Comparison of ENCODE assay signal across 17 mouse cellular contexts in genomic region chr10:99614392-99615249, GRCm38 (mm10).
"Had no signal": no experiment of that assay in that cellular context is flagged by ENCODE, and none has a peak within 500 bp of the region (broad histone marks: within the 10 kb centered on the region; RNA-seq: fewer than 3 reads in every experiment).

No protein-coding gene starts in this region.

- H3K4me1 ChIP-seq: lung, embryonic 15.5 days; megakaryocyte, embryonic 14.5 days; midbrain, embryonic 13.5 days; midbrain, embryonic 15.5 days; neural tube, embryonic 12.5 days; stomach, embryonic 15.5 days had no signal

- ATAC-seq: lung, postnatal 0 days; midbrain, embryonic 13.5 days; midbrain, embryonic 15.5 days had no signal

- H3K27ac ChIP-seq: lung, embryonic 15.5 days; macrophage; midbrain, embryonic 13.5 days; midbrain, embryonic 15.5 days; neural tube, embryonic 12.5 days; stomach, embryonic 15.5 days; stomach, postnatal 0 days had no signal

- H3K36me3 ChIP-seq: lung, embryonic 15.5 days; midbrain, embryonic 13.5 days; midbrain, embryonic 15.5 days; neural tube, embryonic 12.5 days; stomach, embryonic 15.5 days had no signal

- H3K4me3 ChIP-seq: lung, embryonic 15.5 days; megakaryocyte, embryonic 14.5 days; midbrain, embryonic 13.5 days; midbrain, embryonic 15.5 days; neural tube, embryonic 12.5 days; stomach, embryonic 15.5 days had no signal

- H3K27me3 ChIP-seq: lung, embryonic 15.5 days; midbrain, embryonic 13.5 days; midbrain, embryonic 15.5 days; neural tube, embryonic 12.5 days; stomach, embryonic 15.5 days had no signal

- H3K9ac ChIP-seq: lung, embryonic 15.5 days; midbrain, embryonic 13.5 days; midbrain, embryonic 15.5 days; neural tube, embryonic 12.5 days; stomach, embryonic 15.5 days had no signal

- H3K4me2 ChIP-seq: lung, embryonic 15.5 days; midbrain, embryonic 11.5 days; midbrain, embryonic 13.5 days; midbrain, embryonic 15.5 days; neural tube, embryonic 12.5 days; stomach, embryonic 15.5 days had no signal

- H3K9me3 ChIP-seq: lung, embryonic 15.5 days; midbrain, embryonic 13.5 days; midbrain, embryonic 15.5 days; neural tube, embryonic 12.5 days; stomach, embryonic 15.5 days had no signal

- DNase-seq: lung, adult 2 months; lung, postnatal 14 days; lung, postnatal 36 days; right cerebral cortex, postnatal 14 days; thymus, adult 2 months; thymus, postnatal 25 days; thymus, postnatal 4 days had no signal
